Mouse (Mus musculus) embryonic facial prominence, embryonic 15.5 days (tissue): ENCODE results near the gene Ggt6. TPM values are rescaled to one million over a fixed set of nuclear protein-coding genes. Genes with fewer than 3 reads are reported as not detected.
A peak's percentile ranks its signal among the peaks of the same experiment; 100 is the strongest.

Experiments
- ATAC-seq: fragments of 200-750 bp; cut with Nextera tagmentation; 2 replicates; pipeline ENCODE4 v1.8.0; 2017; ENCODE audit warnings: low read depth, moderate TSS enrichment; ENCODE audit not compliant: insufficient number of reproducible peaks, low FRiP score, low TSS enrichment
- H3K27ac ChIP-seq: fragments of 300-500 bp; sonication (generic); replicated peaks from 2 replicates; pipeline ENCODE4 v1.5.1; 2015; ENCODE audit warnings: mild to moderate bottlenecking, inconsistent platforms
- H3K27me3 ChIP-seq: fragments of 300-500 bp; sonication (generic); 2 replicates; pipeline ENCODE4 v1.6.1; 2015; ENCODE audit warnings: inconsistent platforms
- H3K36me3 ChIP-seq: fragments of 300-500 bp; sonication (generic); 2 replicates; pipeline ENCODE4 v1.6.1; 2015; ENCODE audit warnings: mild to moderate bottlenecking, inconsistent platforms
- H3K4me1 ChIP-seq: fragments of 300-500 bp; sonication (generic); 2 replicates; pipeline ENCODE4 v1.6.1; 2015; ENCODE audit warnings: inconsistent platforms
- H3K4me2 ChIP-seq: fragments of 300-500 bp; sonication (generic); replicated peaks from 2 replicates; pipeline ENCODE4 v1.6.1; 2015; ENCODE audit warnings: mild to moderate bottlenecking, inconsistent platforms
- H3K4me3 ChIP-seq: fragments of 300-500 bp; sonication (generic); replicated peaks from 2 replicates; pipeline ENCODE4 v1.5.1; 2015; ENCODE audit warnings: mild to moderate bottlenecking, inconsistent platforms
- H3K9ac ChIP-seq: fragments of 300-500 bp; sonication (generic); 2 replicates; pipeline ENCODE4 v1.6.1; 2015; ENCODE audit warnings: inconsistent platforms
- H3K9me3 ChIP-seq: fragments of 300-500 bp; sonication (generic); replicated peaks from 2 replicates; pipeline ENCODE4 v1.6.1; 2016; ENCODE audit warnings: inconsistent platforms
- WGBS: fragments of 180-500 bp; shearing (Covaris S2); methylation state at CpG from one replicate; pipeline ENCODE4 v1.1.7; 2015; 5-methylcytosine and 5-hydroxymethylcytosine counted together
- polyA plus RNA-seq: library from polyadenylated mRNA; unstranded; fragments of >200 nt; fragmentation: Nextera tagmentation; extraction: Ambion mirVana; gene quantifications from 2 replicates; pipeline ENCODE4 v1.2.1, GENCODE M21; 2015

Gene Ggt6
- 6.3 and 7.0 TPM in 2 replicates for polyA plus RNA-seq

DNA sequence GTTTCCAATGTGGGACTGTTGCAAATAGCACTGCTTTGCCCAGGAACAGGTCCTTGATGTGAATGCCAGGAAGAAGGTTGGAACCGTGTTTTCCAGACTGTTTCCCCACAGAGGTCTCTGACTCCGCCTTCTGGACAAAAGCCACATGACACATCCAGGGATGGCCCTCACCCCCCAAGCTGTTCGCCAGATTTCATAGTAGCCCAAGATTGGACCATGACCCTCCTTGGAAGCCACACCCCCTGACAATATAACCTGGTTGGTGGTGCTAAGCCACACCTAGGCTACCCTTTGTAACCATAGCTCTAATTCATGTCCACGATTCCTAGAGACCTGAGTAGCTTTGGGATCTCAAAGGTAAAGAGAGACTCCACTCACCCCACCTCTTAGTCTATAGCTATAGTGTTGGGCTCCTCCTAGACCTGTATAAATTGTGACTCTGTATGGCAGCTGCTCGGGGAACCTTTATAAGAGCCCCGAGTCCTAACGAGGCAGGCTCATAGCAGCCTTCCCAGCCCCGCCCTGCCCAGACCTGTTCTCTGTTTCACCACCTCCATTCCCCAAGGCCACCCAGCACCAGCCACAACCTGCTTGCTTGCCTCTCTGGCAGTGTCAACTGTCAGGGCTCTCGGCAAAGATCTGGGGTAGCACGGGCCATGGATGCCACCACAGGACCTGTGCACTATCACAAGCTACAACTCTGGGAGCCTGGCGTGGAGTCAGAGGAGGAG is at the start of gene Ggt6:
Gene Ggt6, plus strand, starts transcription at position 564 of the 731 bp plus-strand sequence.
- ATAC-seq, result peak; percentile 53; the same call in 1 of the 2 replicates
- WGBS, result 56% methylated on average over 11 of the region's 11 CpGs
- H3K4me3 ChIP-seq, result 0 out of 2 replicates have a peak within 1 kb of the TSS, but pooled peaks have one; percentile 10

DNA sequence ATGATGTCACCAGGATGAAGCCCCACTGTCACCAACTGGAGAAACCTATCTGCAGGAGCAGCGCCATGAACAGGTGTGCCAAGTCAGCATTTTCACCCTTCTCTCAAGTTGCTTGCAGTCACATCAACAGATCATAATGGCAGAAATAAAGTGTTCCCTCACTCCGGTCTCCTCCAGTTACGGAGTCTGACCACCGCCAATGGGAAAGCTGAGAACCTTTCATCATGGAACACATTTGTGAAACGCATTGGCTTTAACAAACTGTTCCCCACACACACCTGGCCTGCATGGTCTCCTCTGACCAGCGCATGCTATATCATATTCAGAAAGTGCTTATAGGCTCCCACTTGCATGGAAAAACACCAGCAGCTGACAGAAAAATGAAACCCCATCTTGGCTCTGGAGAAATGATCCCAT is 47.2 kb upstream of the Ggt6 start:
- no peak for ATAC-seq
- Histone ChIP-seq H3K4me3 (no peak overlapping the region), H3K4me1 (peaks cover 13% of the 10 kb centered on the region), H3K4me2 (no peak overlapping the region), H3K27ac (no peak overlapping the region), H3K9me3 (no peaks in the 10 kb centered on the region), H3K27me3 (no peaks in the 10 kb centered on the region), H3K36me3 (no peaks in the 10 kb centered on the region), H3K9ac (no peak overlapping the region)
- 69% methylated on average over 6 of the region's 6 CpGs for WGBS

More for the DNA sequence above, at the start of gene Ggt6:
- Histone ChIP-seq H3K27ac (peak within 1 kb of the TSS; percentile 68), H3K9ac (no peak within 1 kb of the TSS), H3K4me1 (peaks cover 12% of the 10 kb centered on the region; the same call in 1 of the 2 replicates), H3K4me2 (peak within 1 kb of the TSS; percentile 28), H3K9me3 (no peaks in the 10 kb centered on the region), H3K36me3 (no peaks in the 10 kb centered on the region), H3K27me3 (no peaks in the 10 kb centered on the region)

DNA sequence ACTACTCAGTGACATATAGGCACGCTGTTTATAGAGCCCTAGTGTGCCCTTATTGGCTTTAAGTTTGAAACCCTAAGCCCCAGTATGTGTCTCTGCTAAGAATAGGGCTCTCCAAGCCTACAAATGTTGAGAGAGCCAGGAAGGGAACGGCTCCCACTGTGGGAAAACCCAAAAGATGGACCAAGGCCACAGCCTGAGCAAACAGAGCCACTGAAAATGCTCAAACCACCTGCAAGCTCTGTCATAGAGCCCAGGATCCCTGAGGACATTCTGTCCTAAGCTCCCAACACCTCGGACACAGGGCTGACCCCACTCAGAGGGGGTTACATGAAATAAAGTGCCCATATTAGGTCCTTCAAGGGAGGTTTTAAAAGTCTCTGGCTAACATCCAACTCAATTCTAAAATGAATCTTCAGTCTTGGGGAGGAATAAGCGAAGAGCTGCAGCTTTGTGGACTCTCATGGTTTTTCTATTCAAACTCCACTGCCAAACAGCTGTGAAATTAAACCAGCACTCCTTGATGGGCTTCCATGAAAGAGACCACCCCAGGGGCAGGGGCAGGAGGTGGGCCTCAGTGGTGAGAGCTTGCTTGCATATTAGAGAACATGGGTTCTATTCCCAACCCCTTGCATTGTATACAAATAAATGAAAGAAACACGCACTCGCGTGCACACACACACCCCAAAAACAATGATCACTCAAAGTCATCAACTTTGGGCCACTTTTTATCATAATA is 45.8 kb upstream of the Ggt6 start:
- no peak overlapping the region for H3K4me3 ChIP-seq
- H3K36me3 ChIP-seq, result no peaks in the 10 kb centered on the region
- ATAC-seq, result no peak
- H3K4me1 ChIP-seq, result peaks cover 28% of the 10 kb centered on the region
- H3K4me2 ChIP-seq, result no peak overlapping the region
- 77% methylated on average over 7 of the region's 7 CpGs for WGBS
- no peak overlapping the region for H3K27ac ChIP-seq
- H3K9ac ChIP-seq, result no peak overlapping the region
- no peaks in the 10 kb centered on the region for H3K9me3 ChIP-seq
- H3K27me3 ChIP-seq, result no peaks in the 10 kb centered on the region

DNA sequence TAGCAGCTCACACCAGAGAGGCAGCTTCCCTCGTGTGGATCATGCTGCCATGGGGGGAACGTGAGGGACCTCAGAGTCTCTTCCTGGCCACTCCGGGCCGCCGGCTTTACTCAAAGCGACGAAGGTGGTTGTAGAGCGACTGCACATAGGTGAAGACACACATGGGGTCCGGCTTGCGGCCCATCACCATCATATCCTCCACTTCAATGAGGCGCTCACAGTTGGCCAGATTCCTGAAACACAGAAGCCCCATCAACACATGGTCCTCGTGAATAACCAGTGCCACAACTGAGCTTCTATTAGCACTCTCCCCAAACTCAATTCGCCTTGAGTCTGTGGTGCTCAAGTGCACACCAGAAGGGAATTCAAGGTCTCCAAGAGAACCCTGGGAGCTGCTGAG is 44.1 kb upstream of the Ggt6 start:
- Histone ChIP-seq H3K9me3 (no peaks in the 10 kb centered on the region), H3K27ac (no peak overlapping the region), H3K36me3 (no peaks in the 10 kb centered on the region), H3K9ac (no peak overlapping the region), H3K4me2 (no peak overlapping the region), H3K27me3 (no peaks in the 10 kb centered on the region), H3K4me1 (peaks cover 43% of the 10 kb centered on the region), H3K4me3 (no peak overlapping the region)
- 87% methylated on average over 13 of the region's 13 CpGs for WGBS
- no peak for ATAC-seq

DNA sequence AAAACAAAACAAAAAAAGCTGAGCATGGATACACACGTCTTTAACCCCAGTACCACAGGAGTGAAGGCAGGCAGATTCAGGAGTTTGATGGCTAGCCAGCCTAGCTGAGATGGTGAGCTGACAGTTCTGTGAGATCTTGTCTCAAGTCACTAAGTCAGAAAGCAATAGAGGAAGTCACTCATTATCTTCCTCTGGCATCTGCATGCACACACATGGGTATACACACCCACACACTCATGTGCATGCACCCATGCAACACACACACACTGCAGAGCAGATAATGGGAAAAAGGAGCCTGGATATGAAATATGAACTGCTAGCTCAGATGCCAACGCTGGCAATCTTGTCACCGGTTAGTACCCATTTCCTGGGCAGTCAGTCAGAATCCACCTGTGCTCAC is 42.1 kb upstream of the Ggt6 start:
- ATAC-seq, result no peak
- Histone ChIP-seq H3K9me3 (no peaks in the 10 kb centered on the region), H3K9ac (no peak overlapping the region), H3K27me3 (no peaks in the 10 kb centered on the region), H3K4me3 (no peak overlapping the region), H3K27ac (0 out of 2 replicates have a peak overlapping the region, but pooled peaks have one; percentile 24), H3K4me1 (peaks cover 63% of the 10 kb centered on the region), H3K36me3 (no peaks in the 10 kb centered on the region), H3K4me2 (0 out of 2 replicates have a peak overlapping the region, but pooled peaks have one; percentile 5)
- 78% methylated on average over 3 of the region's 3 CpGs for WGBS

DNA sequence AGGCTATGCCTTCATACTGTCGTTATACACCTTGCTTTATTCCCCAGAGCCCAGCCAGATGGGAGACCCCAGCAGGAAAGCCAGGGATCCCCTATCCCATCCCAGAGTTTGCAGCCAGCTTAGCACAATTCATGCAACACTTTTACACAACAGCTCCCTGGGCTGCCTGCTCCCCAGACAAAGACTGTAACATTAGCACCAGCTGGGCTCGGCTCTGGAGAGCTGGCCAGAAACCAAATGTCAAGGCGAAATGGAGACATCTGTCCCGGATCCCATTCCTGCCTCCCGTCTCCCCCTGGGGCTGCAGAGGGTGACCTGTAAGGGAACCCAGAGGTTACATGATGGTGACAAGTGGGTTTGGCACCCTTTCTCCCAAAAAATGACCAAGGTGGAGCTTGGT is 41.7 kb upstream of the Ggt6 start:
- H3K36me3 ChIP-seq, result no peaks in the 10 kb centered on the region
- H3K9ac ChIP-seq, result no peak overlapping the region
- H3K27me3 ChIP-seq, result no peaks in the 10 kb centered on the region
- 0 out of 2 replicates have a peak overlapping the region, but pooled peaks have one; percentile 5 for H3K4me2 ChIP-seq
- 16% methylated on average over 5 of the region's 5 CpGs for WGBS
- H3K27ac ChIP-seq, result 0 out of 2 replicates have a peak overlapping the region, but pooled peaks have one; percentile 24
- no peak overlapping the region for H3K4me3 ChIP-seq
- peak; percentile 37; the same call in 1 of the 2 replicates for ATAC-seq
- H3K9me3 ChIP-seq, result no peaks in the 10 kb centered on the region
- peaks cover 59% of the 10 kb centered on the region for H3K4me1 ChIP-seq

DNA sequence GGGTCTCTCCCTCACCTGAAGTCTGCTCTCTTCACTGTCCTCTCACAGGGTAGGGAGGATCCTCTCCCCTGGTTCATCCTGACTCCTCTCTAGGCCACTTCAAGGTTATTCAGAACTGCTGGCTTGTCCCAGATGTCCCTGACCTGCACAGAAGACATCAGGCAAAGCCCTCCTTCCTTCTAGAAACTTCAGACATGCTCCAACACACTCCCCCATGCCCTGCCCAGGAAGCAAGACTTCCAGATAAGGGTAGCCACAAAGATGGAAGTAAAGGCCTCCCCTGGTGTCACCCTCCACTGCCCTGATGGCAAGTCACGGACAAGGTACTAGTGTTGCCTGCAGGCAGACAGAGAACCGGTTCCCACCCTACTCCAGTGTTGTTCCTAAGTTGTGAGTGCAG is 40.6 kb upstream of the Ggt6 start:
- Histone ChIP-seq H3K9me3 (no peaks in the 10 kb centered on the region), H3K4me1 (peaks cover 53% of the 10 kb centered on the region), H3K4me3 (no peak overlapping the region), H3K27ac (no peak overlapping the region), H3K27me3 (no peaks in the 10 kb centered on the region), H3K4me2 (no peak overlapping the region), H3K9ac (no peak overlapping the region), H3K36me3 (no peaks in the 10 kb centered on the region)
- 80% methylated on average over 2 of the region's 2 CpGs for whole genome bisulfite sequencing
- ATAC-seq, result no peak

DNA sequence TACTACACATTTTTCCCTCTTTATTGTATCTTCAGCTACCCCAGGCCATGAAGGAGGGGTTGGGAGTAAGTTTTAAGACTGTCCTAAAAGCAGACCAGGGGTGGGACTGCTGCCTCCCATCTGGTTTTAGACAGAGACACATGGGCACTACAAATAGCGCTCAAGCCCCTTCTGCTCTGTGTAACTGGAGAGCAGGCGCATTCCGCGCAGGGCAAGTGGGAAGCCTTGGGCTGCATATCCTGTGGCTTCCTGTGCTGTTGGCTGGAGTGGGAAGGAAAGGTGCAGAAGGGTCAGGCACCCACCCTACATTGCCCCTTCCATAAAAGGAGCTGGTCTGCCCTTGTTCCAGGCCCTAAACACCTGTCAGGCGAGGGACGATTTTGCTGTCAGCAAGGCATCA is 39.7 kb upstream of the Ggt6 start:
- no peaks in the 10 kb centered on the region for H3K27me3 ChIP-seq
- H3K4me3 ChIP-seq, result no peak overlapping the region
- 0 out of 2 replicates have a peak overlapping the region, but pooled peaks have one; percentile 4 for H3K27ac ChIP-seq
- no peaks in the 10 kb centered on the region for H3K9me3 ChIP-seq
- no peak overlapping the region for H3K4me2 ChIP-seq
- peaks cover 52% of the 10 kb centered on the region for H3K4me1 ChIP-seq
- no peaks in the 10 kb centered on the region for H3K36me3 ChIP-seq
- 52% methylated on average over 6 of the region's 6 CpGs for WGBS
- H3K9ac ChIP-seq, result no peak overlapping the region
- ATAC-seq, result no peak; the same call in 1 of the 2 replicates

DNA sequence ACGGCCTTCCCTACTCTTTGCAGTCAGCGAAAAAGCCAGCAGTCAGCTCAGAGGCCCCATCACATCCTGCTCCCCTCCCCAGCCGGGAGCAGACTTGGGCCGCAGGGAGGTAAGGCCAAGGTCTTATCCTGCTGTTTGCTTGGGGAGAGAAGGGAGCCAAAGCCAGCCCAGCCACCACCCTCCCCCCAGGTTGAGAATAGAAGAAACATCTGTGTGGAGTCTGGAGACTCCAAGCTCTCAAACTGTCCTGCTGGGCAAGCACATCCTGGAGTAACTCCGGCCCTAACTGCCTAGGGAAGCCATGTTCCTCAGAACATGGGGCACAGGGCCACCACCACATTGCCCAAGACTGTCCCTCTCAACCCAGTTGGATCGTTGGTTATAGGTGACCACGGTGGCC is 38.7 kb upstream of the Ggt6 start:
- Histone ChIP-seq H3K4me3 (no peak overlapping the region), H3K27me3 (no peaks in the 10 kb centered on the region), H3K27ac (peak overlapping the region; percentile 79), H3K4me2 (no peak overlapping the region), H3K9ac (no peak overlapping the region), H3K36me3 (no peaks in the 10 kb centered on the region), H3K9me3 (no peaks in the 10 kb centered on the region), H3K4me1 (peaks cover 57% of the 10 kb centered on the region)
- WGBS, result 55% methylated on average over 7 of the region's 7 CpGs
- ATAC-seq, result no peak

DNA sequence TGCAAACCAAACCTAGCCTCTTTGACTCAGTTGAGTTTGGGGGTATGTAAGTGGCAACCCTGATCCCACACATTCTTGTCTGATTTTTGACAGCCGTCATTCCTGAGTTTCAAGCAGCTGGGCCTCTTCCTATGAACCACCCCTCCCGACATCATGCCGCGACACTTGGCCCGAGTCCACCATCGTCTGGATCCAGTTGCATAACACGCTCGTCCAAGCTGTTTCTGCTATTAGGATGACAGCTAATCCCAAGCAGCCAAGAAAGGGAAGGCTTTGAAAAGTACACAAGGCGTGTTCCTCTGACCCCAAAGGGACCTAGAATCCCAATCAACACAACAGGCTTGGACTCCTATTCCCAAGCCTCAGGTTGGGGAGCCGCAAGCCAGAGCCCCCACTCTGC is 38.3 kb upstream of the Ggt6 start:
- H3K4me3 ChIP-seq, result no peak overlapping the region
- H3K9ac ChIP-seq, result no peak overlapping the region
- peak overlapping the region; percentile 79 for H3K27ac ChIP-seq
- H3K27me3 ChIP-seq, result no peaks in the 10 kb centered on the region
- no peak overlapping the region for H3K4me2 ChIP-seq
- peaks cover 58% of the 10 kb centered on the region for H3K4me1 ChIP-seq
- H3K36me3 ChIP-seq, result no peaks in the 10 kb centered on the region
- no peaks in the 10 kb centered on the region for H3K9me3 ChIP-seq
- 27% methylated on average over 10 of the region's 10 CpGs for WGBS
- ATAC-seq, result no peak

DNA sequence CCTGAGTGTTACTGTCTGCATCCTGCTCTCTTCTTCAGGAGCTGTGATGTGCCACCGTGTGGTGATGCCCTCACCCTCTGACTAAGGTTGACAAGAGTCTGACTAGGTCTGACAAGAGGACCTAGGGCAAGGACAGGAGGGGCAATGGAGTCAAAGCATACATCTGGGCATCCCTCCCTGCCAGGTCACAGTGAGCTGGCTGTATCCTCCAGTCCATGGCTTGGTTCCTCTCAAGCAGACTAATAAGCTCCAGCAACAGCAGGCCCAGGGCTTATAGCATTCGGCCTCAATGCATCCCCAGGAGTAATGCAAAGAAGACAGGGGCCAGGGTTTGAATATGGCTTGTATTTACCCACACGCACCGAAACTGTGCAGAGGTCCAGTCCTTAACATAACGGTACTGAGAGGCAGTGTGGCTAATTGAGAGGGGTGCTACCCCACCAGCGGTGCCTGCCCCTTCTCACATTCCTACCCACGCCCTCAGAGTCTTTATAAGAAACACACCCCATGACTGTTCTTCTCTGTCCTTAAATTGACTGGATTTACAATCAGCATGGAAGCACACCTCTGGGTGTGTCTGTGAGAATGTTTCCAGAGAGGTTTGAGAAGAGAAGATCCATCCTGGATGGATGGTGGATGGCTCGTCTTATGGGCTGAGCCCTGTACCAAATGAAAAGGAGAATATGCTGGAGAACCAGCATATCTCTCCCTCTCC is 37.4 kb upstream of the Ggt6 start:
- peaks cover 58% of the 10 kb centered on the region for H3K4me1 ChIP-seq
- ATAC-seq, result no peak
- no peaks in the 10 kb centered on the region for H3K9me3 ChIP-seq
- WGBS, result 57% methylated on average over 8 of the region's 8 CpGs
- H3K27me3 ChIP-seq, result no peaks in the 10 kb centered on the region
- no peak overlapping the region for H3K4me2 ChIP-seq
- H3K36me3 ChIP-seq, result no peaks in the 10 kb centered on the region
- H3K9ac ChIP-seq, result no peak overlapping the region
- H3K4me3 ChIP-seq, result no peak overlapping the region
- peak overlapping the region; percentile 79; the same call in 1 of the 2 replicates for H3K27ac ChIP-seq
